Mouse (Mus musculus) bone marrow, adult 2 months (tissue): Measurements from ENCODE around the gene Polr2b. TPM values are rescaled to one million over a fixed set of nuclear protein-coding genes. Genes with fewer than 3 reads are reported as not detected.

Source experiments
- H3K27ac ChIP-seq: fragments of 200-500 bp; 2 replicates; pipeline ENCODE4 v1.5.1; 2012; ENCODE audit warnings: low read depth, mild to moderate bottlenecking, control low read depth, inconsistent platforms, low read length; ENCODE audit not compliant: control insufficient read depth, poor library complexity, insufficient read depth
- H3K4me1 ChIP-seq: fragments of 200-500 bp; 2 replicates; pipeline ENCODE4 v1.6.1; 2011; ENCODE audit warnings: low read length; ENCODE audit not compliant: control insufficient read depth, insufficient read depth
- H3K4me3 ChIP-seq: fragments of 200-500 bp; replicated peaks from 2 replicates; pipeline ENCODE3; 2011; ENCODE audit warnings: mild to moderate bottlenecking, low read depth, low read length, control low read depth; ENCODE audit not compliant: control insufficient read depth
- CTCF ChIP-seq: fragments of 200-500 bp; IDR thresholded peaks from 2 replicates; pipeline ENCODE4 v1.5.1; 2011; ENCODE audit warnings: low read length, control low read depth; ENCODE audit not compliant: control insufficient read depth, insufficient read depth
- POLR2A ChIP-seq: fragments of 200-500 bp; IDR thresholded peaks from 2 replicates; pipeline ENCODE4 v1.6.1; 2011; ENCODE audit warnings: low read depth, mild to moderate bottlenecking, control low read depth, low read length, borderline replicate concordance; ENCODE audit not compliant: control insufficient read depth
- WGBS: fragments of 180-500 bp; shearing (Covaris S2); methylation state at CpG from one replicate; pipeline ENCODE4 v1.1.7; 2018; 5-methylcytosine and 5-hydroxymethylcytosine counted together
- polyA plus RNA-seq: library from polyadenylated mRNA; stranded (reverse); fragments of >200 nt; gene quantifications from 2 replicates; pipeline ENCODE4 v1.2.4, GENCODE M21; 2011; ENCODE audit warnings: low replicate concordance; ENCODE audit not compliant: missing spikeins, insufficient read depth, insufficient read length

Gene Polr2b
- 21.8 and 37.0 TPM in 2 replicates for polyA plus RNA-seq

- peak within 1 kb of the TSS; percentile 70 for H3K4me3 ChIP-seq
- WGBS: under 1% methylated on average over 85 of the region's 85 CpGs
- peak within 1 kb of the TSS; percentile 72 for H3K27ac ChIP-seq
- TF ChIP-seq POLR2A (peak; percentile 75), CTCF (no peak)
- peaks cover 1% of the 10 kb centered on the region; the same call in 1 of the 2 replicates for H3K4me1 ChIP-seq
Measured at GRCm38 (mm10) chr5:77309924-77310772, at the start of gene Polr2b, which contains the start of gene Noa1. TSS of gene Polr2b (plus strand) at chr5:77310147. TSS of gene Noa1 (minus strand) at chr5:77310084.

- Histone ChIP-seq H3K4me3 (no peak overlapping the region), H3K4me1 (no peaks in the 10 kb centered on the region), H3K27ac (no peak overlapping the region)
- TF ChIP-seq CTCF: no peak
- TF ChIP-seq POLR2A: no peak
- WGBS: 63% methylated on average over 4 of the region's 4 CpGs
Measured at GRCm38 (mm10) chr5:77261137-77261536, 48.8 kb upstream of the Polr2b start.

- H3K4me3 ChIP-seq: no peak overlapping the region
- H3K4me1 ChIP-seq: no peaks in the 10 kb centered on the region
- TF ChIP-seq CTCF (no peak), POLR2A (no peak)
- WGBS: 84% methylated on average over 5 of the region's 5 CpGs
- no peak overlapping the region for H3K27ac ChIP-seq
Measured at GRCm38 (mm10) chr5:77262105-77262504, 47.8 kb upstream of the Polr2b start.

GRCm38 (mm10) chr5:77265081-77265670 lies 44.8 kb upstream of the Polr2b start, which contains the start of gene Rest:
TSS of gene Rest (plus strand) at chr5:77265491.
- 1% methylated on average over 55 of the region's 78 CpGs for WGBS
- TF ChIP-seq POLR2A (peak; percentile 21; the same call in 1 of the 2 replicates), CTCF (no peak)

GRCm38 (mm10) chr5:77265671-77266065 lies 44.3 kb upstream of the Polr2b start:
- 0% methylated on average over 43 of the region's 53 CpGs for WGBS
- Histone ChIP-seq H3K4me3 (peak overlapping the region; percentile 97), H3K4me1 (peaks cover 2% of the 10 kb centered on the region; the same call in 1 of the 2 replicates), H3K27ac (peak overlapping the region; percentile 86)
- TF ChIP-seq POLR2A: peak; percentile 3; the same call in 1 of the 2 replicates
- TF ChIP-seq CTCF: no peak

More at GRCm38 (mm10) chr5:77265081-77265670, 44.8 kb upstream of the Polr2b start, which contains the start of gene Rest:
- peak within 1 kb of the TSS; percentile 86 for H3K27ac ChIP-seq
- peak within 1 kb of the TSS; percentile 97 for H3K4me3 ChIP-seq
- H3K4me1 ChIP-seq: peaks cover 2% of the 10 kb centered on the region; the same call in 1 of the 2 replicates

GRCm38 (mm10) chr5:77266066-77266885 lies 43.7 kb upstream of the Polr2b start:
- 0 out of 2 replicates have a peak, but pooled peaks have one; percentile 13 for TF ChIP-seq CTCF
- TF ChIP-seq POLR2A: peak; percentile 36; the same call in 1 of the 2 replicates
- WGBS: under 1% methylated on average over 85 of the region's 87 CpGs
- Histone ChIP-seq H3K4me3 (peak overlapping the region; percentile 97), H3K4me1 (peaks cover 2% of the 10 kb centered on the region; the same call in 1 of the 2 replicates), H3K27ac (peak overlapping the region; percentile 86)

GRCm38 (mm10) chr5:77266886-77267401 lies 43.0 kb upstream of the Polr2b start:
- WGBS: 0% methylated on average over 11 of the region's 11 CpGs
- TF ChIP-seq CTCF (no peak), POLR2A (no peak)
- Histone ChIP-seq H3K4me1 (peaks cover 2% of the 10 kb centered on the region; the same call in 1 of the 2 replicates), H3K4me3 (peak overlapping the region; percentile 97), H3K27ac (peak overlapping the region; percentile 86)
